Mouse (Mus musculus): ENCODE measurements around the gene Bmp6.

Gene Bmp6

GRCm38 (mm10) chr13:38515431-38515830, 170.5 kb downstream of the Bmp6 start:
- no peak for DNase-seq (ENCODE audit: low spot score)

DNA sequence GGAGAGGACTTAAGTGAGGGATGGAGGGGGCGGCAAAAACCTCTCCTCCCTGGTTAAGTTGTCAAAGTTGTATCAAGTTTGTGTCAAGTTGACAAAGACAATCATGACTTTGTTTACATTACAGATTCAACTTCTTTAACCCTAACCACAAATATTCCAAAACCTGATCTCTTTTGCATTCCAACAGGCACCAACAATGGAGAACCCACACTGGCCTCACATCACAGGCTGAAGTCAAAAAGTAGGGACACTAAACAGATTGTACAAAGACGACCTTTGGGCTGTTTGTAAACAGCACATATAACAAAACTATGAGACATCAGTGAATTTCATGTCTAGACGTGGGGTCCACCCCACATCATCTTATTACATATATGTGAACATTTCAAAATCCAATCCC, 170.9 kb downstream of the Bmp6 start:
- no peak for DNase-seq (ENCODE audit: low spot score)

DNA sequence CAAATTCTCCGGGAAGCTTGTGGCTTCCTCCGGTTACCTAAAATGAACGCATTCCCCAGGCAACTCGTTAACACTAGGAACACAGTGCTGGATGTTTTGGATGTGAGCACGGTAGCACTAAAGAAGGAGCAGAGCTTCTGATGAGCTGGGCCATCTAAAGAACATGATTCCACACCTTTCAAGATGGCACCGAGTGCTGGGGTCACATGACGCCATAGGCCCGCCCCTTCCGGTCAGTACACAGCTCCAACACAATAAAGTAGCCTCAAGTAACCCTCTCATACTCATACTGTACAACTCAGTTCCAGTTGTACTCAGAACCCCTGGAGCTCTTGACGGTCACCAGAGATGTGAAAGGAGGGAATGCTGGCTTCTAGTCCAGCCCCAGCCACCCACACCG, 171.7 kb downstream of the Bmp6 start:
- no peak for DNase-seq (ENCODE audit: low spot score)

GRCm38 (mm10) chr13:38520299-38520698, 175.4 kb downstream of the Bmp6 start:
- no peak for DNase-seq (ENCODE audit: low spot score)

GRCm38 (mm10) chr13:38522056-38522654, 177.2 kb downstream of the Bmp6 start:
- DNase-seq (ENCODE audit: low spot score): no peak

- no peak for DNase-seq (ENCODE audit: low spot score)
Measured at GRCm38 (mm10) chr13:38523231-38523630, 178.3 kb downstream of the Bmp6 start.

GRCm38 (mm10) chr13:38525261-38525660, 180.4 kb downstream of the Bmp6 start:
- no peak for DNase-seq (ENCODE audit: low spot score)

DNA sequence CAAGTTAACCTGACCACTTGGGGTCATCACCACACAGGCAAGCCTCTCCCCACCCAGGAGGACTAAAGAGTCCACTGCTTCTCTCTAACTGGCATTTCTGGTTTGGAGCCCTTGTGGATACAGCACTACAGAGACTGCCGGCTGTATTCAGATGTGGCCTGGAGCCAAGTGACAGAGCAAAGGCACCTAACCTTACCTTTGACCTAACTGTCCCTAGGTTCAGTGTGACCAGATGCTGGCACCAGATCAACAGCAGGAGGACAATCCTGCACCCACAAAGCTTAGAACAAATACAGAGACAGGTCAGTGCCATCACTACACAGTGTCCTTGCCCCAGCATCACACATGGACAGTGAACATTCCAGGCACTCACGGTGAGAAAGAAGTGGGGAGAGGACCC, 181.2 kb downstream of the Bmp6 start:
- no peak for DNase-seq (ENCODE audit: low spot score)

- DNase-seq (ENCODE audit: low spot score): peak; percentile 52
Measured at GRCm38 (mm10) chr13:38527041-38527796, 182.3 kb downstream of the Bmp6 start.

- DNase-seq (ENCODE audit: low spot score): peak; percentile 93
Measured at GRCm38 (mm10) chr13:38527797-38528650, 183.1 kb downstream of the Bmp6 start.

DNA sequence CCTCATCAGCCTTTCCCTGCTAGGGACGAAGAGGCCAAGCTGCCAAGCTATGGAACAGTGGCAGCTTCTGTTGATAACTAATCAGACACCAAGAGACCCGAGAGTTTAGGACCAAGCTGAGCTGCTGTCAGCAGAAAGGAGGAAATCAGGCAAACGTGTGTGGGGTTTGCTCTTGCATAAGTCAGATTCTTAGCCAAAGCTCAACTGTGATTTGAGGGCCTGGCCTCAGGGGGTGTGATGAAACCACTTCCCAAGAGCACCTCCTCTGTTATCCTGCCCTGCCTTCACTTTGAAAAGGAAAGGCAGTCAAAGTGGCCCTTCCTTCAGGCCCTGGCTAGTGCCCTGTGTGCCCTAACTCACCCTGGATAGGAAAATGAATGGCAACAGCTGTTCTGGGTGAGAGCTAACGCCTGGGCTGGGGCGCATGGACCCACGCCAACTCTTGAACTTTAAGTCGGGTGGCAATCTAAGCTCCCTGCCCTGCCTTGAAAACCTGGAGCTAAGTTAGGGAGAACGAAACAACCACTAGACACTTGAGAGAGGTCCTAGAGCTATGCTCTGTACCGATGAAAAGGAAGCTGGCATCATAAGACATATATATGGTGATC, 183.9 kb downstream of the Bmp6 start, which contains the start of gene Txndc5:
Txndc5 (minus strand) TSS at position 138 of the 608 bp plus-strand sequence.
- no peak for DNase-seq (ENCODE audit: low spot score)

- no peak for DNase-seq (ENCODE audit: low spot score)
Measured at GRCm38 (mm10) chr13:38529576-38529975, 184.7 kb downstream of the Bmp6 start.

DNA sequence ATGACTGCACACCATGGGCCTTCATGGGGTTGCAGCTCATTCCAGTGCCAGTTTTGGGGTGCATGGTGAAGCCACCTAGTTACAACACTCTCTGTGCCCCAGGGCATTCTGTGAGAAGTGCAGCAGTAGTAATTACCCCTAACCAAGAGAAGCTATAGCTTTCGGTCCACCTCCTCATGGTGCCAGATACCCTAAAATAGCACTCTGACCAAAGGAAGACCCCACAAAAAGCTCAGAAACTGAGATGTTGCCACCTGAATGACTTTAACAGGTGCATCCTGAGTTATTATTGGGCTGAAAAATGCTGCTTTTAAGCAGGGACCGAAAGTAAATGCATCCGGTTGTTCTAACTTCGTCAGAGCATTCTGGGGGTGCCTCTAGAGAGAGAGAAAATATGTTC, 186.6 kb downstream of the Bmp6 start:
- no peak for DNase-seq (ENCODE audit: low spot score)

GRCm38 (mm10) chr13:38533461-38533860, 188.6 kb downstream of the Bmp6 start:
- DNase-seq (ENCODE audit: low spot score): no peak

DNA sequence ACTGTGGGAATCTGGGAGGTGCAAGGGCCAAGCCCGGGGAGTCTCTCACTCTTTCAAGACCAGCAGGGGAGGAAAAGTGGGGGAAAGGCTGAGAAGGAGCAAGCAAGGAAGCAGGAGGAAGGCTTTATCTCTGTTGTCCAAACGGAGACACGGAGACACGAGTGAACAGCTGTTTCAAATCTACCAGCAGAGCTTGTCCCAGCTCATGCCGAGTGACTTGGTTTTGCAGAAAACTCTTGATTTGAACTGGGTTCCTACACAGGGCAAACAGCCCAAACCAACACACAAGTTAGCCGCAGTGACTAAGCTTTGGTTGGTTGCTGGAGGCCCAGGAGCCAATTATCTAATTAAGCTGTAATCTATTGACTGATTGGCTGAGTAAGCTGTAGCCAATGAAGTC, 189.1 kb downstream of the Bmp6 start:
- no peak for DNase-seq (ENCODE audit: low spot score)

- no peak for DNase-seq (ENCODE audit: low spot score)
Measured at GRCm38 (mm10) chr13:38534731-38535130, 189.8 kb downstream of the Bmp6 start.

- DNase-seq (ENCODE audit: low spot score): no peak
Measured at GRCm38 (mm10) chr13:38537521-38537920, 192.6 kb downstream of the Bmp6 start.

- DNase-seq (ENCODE audit: low spot score): peak; percentile 5
Measured at GRCm38 (mm10) chr13:38539192-38539900, 194.4 kb downstream of the Bmp6 start.

GRCm38 (mm10) chr13:38543455-38544125, 198.7 kb downstream of the Bmp6 start:
- peak; percentile 18 for DNase-seq (ENCODE audit: low spot score)

GRCm38 (mm10) chr13:38544769-38545445, 200.0 kb downstream of the Bmp6 start:
- peak; percentile 25 for DNase-seq (ENCODE audit: low spot score)
